Mouse (Mus musculus): Measurements from ENCODE around the gene 4930556J24Rik.

- TF ChIP-seq POLR2A (IDR thresholded peaks at IDR 0.05; ENCODE audit: borderline replicate concordance, extremely low read depth, insufficient read depth, insufficient read length, poor library complexity, severe bottlenecking) (no peak), CTCF (IDR thresholded peaks at IDR 0.05; ENCODE audit: borderline replicate concordance, extremely low read depth, insufficient read depth, insufficient read length) (no peak)
Measured at GRCm38 (mm10) chr11:3922115-3922514, 54.5 kb downstream of the 4930556J24Rik start.

All from brain, embryonic 14.5 days (tissue).